ENCODE assay signal across 8 mouse cellular contexts in the genomic region with DNA sequence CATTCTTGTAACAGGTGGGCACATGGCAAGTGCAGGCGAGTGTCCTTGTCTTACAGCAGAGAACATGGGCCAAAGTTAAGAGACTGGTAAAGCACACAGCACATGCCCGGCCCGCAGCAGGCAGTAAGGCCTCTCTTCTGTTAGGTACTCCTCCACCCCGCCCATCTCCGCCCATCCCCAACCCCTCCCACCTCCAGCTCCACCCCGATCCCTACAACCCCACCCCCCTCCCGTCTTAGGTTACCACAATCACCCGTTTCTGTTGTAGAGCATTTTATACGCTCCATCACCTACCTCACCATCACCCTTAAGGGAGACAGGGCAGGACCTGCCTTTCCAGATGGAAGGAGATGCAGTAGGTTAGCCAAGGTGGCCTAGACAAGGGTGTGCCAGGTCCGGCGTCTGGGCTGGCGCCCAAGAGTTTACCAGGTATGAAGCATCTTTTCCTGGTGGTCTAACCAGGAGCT. TPM values are rescaled to one million over a fixed set of nuclear protein-coding genes. Genes with fewer than 3 reads are reported as not detected.
DNase-seq lines count a peak whose midpoint lies in the region; ATAC-seq and TF ChIP-seq lines count a peak whose summit lies in the region.

A gene (minus strand): TSS at position 417 of the 467 bp plus-strand sequence.

- H3K4me2 ChIP-seq in kidney, embryonic 15.5 days: peak within 1 kb of the TSS; percentile 61

- TF ChIP-seq CTCF in MEL (IDR thresholded peaks at IDR 0.05 in 2 of 3, conservative IDR thresholded peaks at IDR 0.05 in 1 of 3; ENCODE audit: control insufficient read depth in 1 of 3, insufficient read depth in 1 of 3, low read depth in 2 of 3, low read length in 3 of 3, poor library complexity in 1 of 3, severe bottlenecking in 1 of 3): no peak

- no peak for TF ChIP-seq EP300 in MEL (IDR thresholded peaks at IDR 0.05; ENCODE audit: low read depth in 1 of 2, low read length in 2 of 2)

- H3K27ac ChIP-seq in MEL (ENCODE audit: control insufficient read depth, low read depth, low read length): peak within 1 kb of the TSS; percentile 71
- H3K27ac ChIP-seq in kidney, embryonic 15.5 days: peak within 1 kb of the TSS; percentile 79

- TF ChIP-seq POLR2A in MEL (IDR thresholded peaks at IDR 0.05; ENCODE audit: control insufficient read depth in 1 of 2, insufficient read depth in 1 of 2, low read depth in 1 of 2, low read length in 2 of 2, poor library complexity in 1 of 2): peak in 1 of 2 experiments; percentile 56; a peak in 1 of 4 replicates

- H3K27me3 ChIP-seq in MEL (ENCODE audit: control insufficient read depth in 1 of 2, insufficient read depth in 2 of 2, low read length in 2 of 2): no peaks in the 10 kb centered on the region
- peaks cover 7% of the 10 kb centered on the region; the same call in 1 of the 2 replicates for H3K27me3 ChIP-seq in kidney, embryonic 15.5 days

- H3K4me1 ChIP-seq in MEL (ENCODE audit: control insufficient read depth in 1 of 2, insufficient read depth in 2 of 2, low read length in 2 of 2): peaks cover 3 to 16% of the 10 kb centered on the region in 2 experiments
- H3K4me1 ChIP-seq in kidney, embryonic 15.5 days: peaks cover 15% of the 10 kb centered on the region

- H3K9me3 ChIP-seq in MEL (replicated peaks; ENCODE audit: insufficient read depth, low read length): no peaks in the 10 kb centered on the region
- no peaks in the 10 kb centered on the region for H3K9me3 ChIP-seq in kidney, embryonic 15.5 days (replicated peaks)

- 2% methylated on average over 12 of the region's 12 CpGs for WGBS in kidney, embryonic 15.5 days

- H3K9ac ChIP-seq in MEL (ENCODE audit: control insufficient read depth, low read depth, low read length, poor library complexity, severe bottlenecking): peak within 1 kb of the TSS; percentile 72
- peak within 1 kb of the TSS; percentile 31; the same call in 1 of the 2 replicates for H3K9ac ChIP-seq in kidney, embryonic 15.5 days

- H3K79me2 ChIP-seq in MEL (ENCODE audit: control insufficient read depth, insufficient read depth, low read length, poor library complexity): no peaks in the 10 kb centered on the region; the same call in 1 of the 2 replicates

- peak; percentile 61 for ATAC-seq in erythroid progenitor cell, adult 5-6 weeks (replicated peaks; ENCODE audit: low FRiP score, poor library complexity, severe bottlenecking)
- peak; percentile 69 for ATAC-seq in kidney, embryonic 15.5 days (replicated peaks; ENCODE audit: low FRiP score)
- ATAC-seq in megakaryocyte-erythroid progenitor cell, adult 5-6 weeks (replicated peaks; ENCODE audit: low FRiP score, low TSS enrichment, poor library complexity, severe bottlenecking): peak; percentile 76

- DNase-seq in kidney, adult 11 months: peak; percentile 26
- no peak for DNase-seq in kidney, adult 8-10 months
- peak; percentile 92 for DNase-seq in MEL (ENCODE audit: low read depth, low spot score)
- no peak for DNase-seq in right cerebral cortex, adult 2 months (ENCODE audit: low spot score in 2 of 2)
- no peak for DNase-seq in T-cell, adult 2 months (ENCODE audit: low spot score)

- peaks cover 0 to 14% of the 10 kb centered on the region in 2 experiments; a peak in 2 of 4 replicates for H3K36me3 ChIP-seq in MEL (ENCODE audit: control insufficient read depth in 1 of 2, insufficient read depth in 2 of 2, low read length in 2 of 2)
- H3K36me3 ChIP-seq in kidney, embryonic 15.5 days: no peaks in the 10 kb centered on the region

- peak within 1 kb of the TSS; percentile 72 to 74 for H3K4me3 ChIP-seq in MEL (ENCODE audit: control insufficient read depth in 1 of 2, insufficient read depth in 1 of 2, low read depth in 2 of 2, low read length in 2 of 2)
- H3K4me3 ChIP-seq in kidney, embryonic 15.5 days (replicated peaks): peak within 1 kb of the TSS; percentile 51

- no peak for TF ChIP-seq RAD21 in MEL (IDR thresholded peaks at IDR 0.05; ENCODE audit: low read depth, low read length)

TF ChIP-seq in MEL, 35 proteins besides CTCF, POLR2A, EP300 and RAD21:
- 0 out of 2 replicates have a peak, but pooled peaks have one; percentile 13 for TF ChIP-seq RCOR1 (IDR thresholded peaks at IDR 0.05; ENCODE audit: low read depth, low read length)
- TF ChIP-seq MXI1 (IDR thresholded peaks at IDR 0.05; ENCODE audit: low read depth, low read length): peak; percentile 83
- TF ChIP-seq GABPA (IDR thresholded peaks at IDR 0.05; ENCODE audit: low read depth, low read length): no peak
- peak; percentile 46; the same call in 1 of the 2 replicates for TF ChIP-seq MAZ (IDR thresholded peaks at IDR 0.05; ENCODE audit: low read depth, low read length)
- no peak for TF ChIP-seq USF2 (IDR thresholded peaks at IDR 0.05; ENCODE audit: borderline replicate concordance in 1 of 2, insufficient read depth in 1 of 2, low read depth in 1 of 2, low read length in 2 of 2)
- TF ChIP-seq MYC (IDR thresholded peaks at IDR 0.05; ENCODE audit: low read depth, low read length): peak; percentile 76; the same call in 1 of the 2 replicates
- TF ChIP-seq JUND (IDR thresholded peaks at IDR 0.05; ENCODE audit: low read depth, low read length): no peak
- TF ChIP-seq SIN3A (IDR thresholded peaks at IDR 0.05; ENCODE audit: low read length): 0 out of 2 replicates have a peak, but pooled peaks have one; percentile 11
- TF ChIP-seq MAX (IDR thresholded peaks at IDR 0.05; ENCODE audit: low read length): peak; percentile 64

RNA-seq across cellular contexts. Expression of the gene that starts here (rescaled TPM):
- 0.23 TPM in 1 of 2 replicates, not detected in the other for total RNA-seq in MEL (2012; rRNA removed)
- polyA plus RNA-seq in MEL (2012; ENCODE audit: insufficient read depth in 1 of 2, insufficient read length in 2 of 2, low read depth in 1 of 2, low replicate concordance in 2 of 2, missing spikeins in 1 of 2): under 1 TPM in 1 of 2 experiments, not detected in 1; 0.04 TPM
- total RNA-seq in erythroid progenitor cell, adult 5-6 weeks (2015; ENCODE audit: low replicate concordance): not detected in 2 replicates
- total RNA-seq in erythroid progenitor cell, adult 5-6 weeks (2017; ENCODE audit: low replicate concordance): not detected in 2 replicates
- polyA plus RNA-seq in kidney, embryonic 15.5 days (2015; fragmentation: Nextera tagmentation; extraction: Ambion mirVana): 0.26 and 0.29 TPM in 2 replicates
- total RNA-seq in megakaryocyte-erythroid progenitor cell, adult 5-6 weeks (2014; fragmentation: Nextera tagmentation): not detected in 2 replicates
- not detected in 2 replicates for total RNA-seq in megakaryocyte-erythroid progenitor cell, adult 5-6 weeks (2017)

Comparison
In these comparisons a context has a peak if more than half of its experiments do, and no peak if none do; other contexts are left out.
1. Peak in DNase-seq, H3K4me3 ChIP-seq, H3K27ac ChIP-seq and H3K9ac ChIP-seq in MEL; RNA of the gene not detected or under 1 TPM.
2. Peak in ATAC-seq in erythroid progenitor cell, adult 5-6 weeks; RNA of the gene not detected or under 1 TPM.
3. Peak in ATAC-seq, H3K4me3 ChIP-seq, H3K27ac ChIP-seq, H3K9ac ChIP-seq and H3K4me2 ChIP-seq in kidney, embryonic 15.5 days; RNA of the gene not detected or under 1 TPM.
4. Peak in ATAC-seq in megakaryocyte-erythroid progenitor cell, adult 5-6 weeks; RNA of the gene not detected or under 1 TPM.